Mouse (Mus musculus): ENCODE results near the gene Tnpo2. TPM values are rescaled to one million over a fixed set of nuclear protein-coding genes. Genes with fewer than 3 reads are reported as not detected.
"Not testable (repeated sequence)": the region's sequence is repeated elsewhere in the genome, so short reads cannot be mapped to it uniquely, and the experiment has no call there.

Tnpo2 gene
- total RNA-seq, 2 experiments from 2014 or later = 170 to 175 TPM

- TF ChIP-seq CTCF (conservative IDR thresholded peaks at IDR 0.05) = no peak
Measured at GRCm38 (mm10) chr8:85067982-85068381, 31.3 kb downstream of the Tnpo2 start, which contains the start of gene Gm5741. Gene Gm5741, minus strand, starts transcription at chr8:85067982.

DNA sequence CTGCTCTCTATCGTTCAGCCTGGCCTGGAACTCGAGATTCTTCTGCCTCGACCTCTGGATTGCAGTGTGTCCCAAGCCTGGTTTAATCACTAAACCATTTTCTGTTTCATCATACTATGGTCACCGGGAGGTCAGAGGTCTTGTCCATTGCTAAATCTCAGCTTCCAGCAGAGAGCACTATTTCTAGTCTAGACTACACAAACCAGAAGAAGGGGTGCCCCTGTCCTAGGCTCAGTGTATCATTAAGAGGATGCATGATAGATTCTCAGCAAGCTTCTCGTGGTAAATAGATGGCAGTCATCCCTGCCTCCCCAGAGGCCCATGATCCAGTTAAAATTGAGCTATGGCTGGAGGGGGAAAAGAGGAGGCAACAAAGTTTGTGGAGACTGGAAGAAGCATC lies 34.3 kb downstream of the Tnpo2 start:
- Histone ChIP-seq H3K4me3 (peak overlapping the region; percentile 92), H3K27ac (peak overlapping the region; percentile 93)
- TF ChIP-seq CTCF (conservative IDR thresholded peaks at IDR 0.05) = no peak
- DNase-seq (ENCODE audit: low spot score in 2 of 2) = no peak

More at GRCm38 (mm10) chr8:85067982-85068381, 31.3 kb downstream of the Tnpo2 start, which contains the start of gene Gm5741:
- Histone ChIP-seq H3K4me3 (no peak within 1 kb of the TSS), H3K27ac (no peak within 1 kb of the TSS)
- no peak for DNase-seq (ENCODE audit: low spot score in 2 of 2)

GRCm38 (mm10) chr8:85071514-85072281 lies 35.0 kb downstream of the Tnpo2 start, which contains the start of gene Dhps:
Gene Dhps, plus strand, starts transcription at chr8:85071757.
- Histone ChIP-seq H3K27ac (peak within 1 kb of the TSS; percentile 93), H3K4me3 (peak within 1 kb of the TSS; percentile 92)
- peak; percentile 88 to 92 for DNase-seq (ENCODE audit: low spot score in 2 of 2)
- TF ChIP-seq CTCF (conservative IDR thresholded peaks at IDR 0.05) = peak; percentile 43

DNA sequence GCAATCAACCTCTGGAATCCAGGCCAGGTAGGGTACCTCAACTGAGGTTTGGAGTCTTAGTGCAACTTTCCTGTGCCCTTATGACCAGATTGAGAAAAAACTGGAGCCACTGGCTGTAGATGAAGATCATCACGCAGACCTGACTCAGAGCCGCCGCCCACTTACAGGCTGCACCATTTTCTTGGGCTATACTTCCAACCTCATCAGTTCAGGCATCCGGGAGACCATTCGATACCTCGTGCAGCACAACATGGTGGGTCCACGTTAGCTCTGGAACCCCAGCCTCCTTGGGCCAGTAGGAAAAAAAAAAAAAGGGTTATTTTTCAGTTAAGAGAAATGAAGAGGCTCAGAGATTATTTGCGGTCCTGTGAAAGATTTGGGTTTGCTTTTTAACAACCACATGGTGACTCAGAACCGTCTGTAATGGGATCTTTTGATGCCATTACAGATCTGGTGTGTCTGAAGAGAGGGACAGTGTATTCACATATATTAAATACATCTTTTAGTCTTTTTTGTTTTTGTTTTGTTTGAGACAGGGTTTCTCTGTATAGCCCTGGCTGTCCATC lies 35.7 kb downstream of the Tnpo2 start:
- no peak for DNase-seq (ENCODE audit: low spot score in 2 of 2)
- no peak for TF ChIP-seq CTCF (conservative IDR thresholded peaks at IDR 0.05)
- Histone ChIP-seq H3K27ac (peak overlapping the region; percentile 93), H3K4me3 (peak overlapping the region; percentile 92)

- no peak for TF ChIP-seq CTCF (conservative IDR thresholded peaks at IDR 0.05)
Measured at GRCm38 (mm10) chr8:85073041-85073612, 36.4 kb downstream of the Tnpo2 start.

DNA sequence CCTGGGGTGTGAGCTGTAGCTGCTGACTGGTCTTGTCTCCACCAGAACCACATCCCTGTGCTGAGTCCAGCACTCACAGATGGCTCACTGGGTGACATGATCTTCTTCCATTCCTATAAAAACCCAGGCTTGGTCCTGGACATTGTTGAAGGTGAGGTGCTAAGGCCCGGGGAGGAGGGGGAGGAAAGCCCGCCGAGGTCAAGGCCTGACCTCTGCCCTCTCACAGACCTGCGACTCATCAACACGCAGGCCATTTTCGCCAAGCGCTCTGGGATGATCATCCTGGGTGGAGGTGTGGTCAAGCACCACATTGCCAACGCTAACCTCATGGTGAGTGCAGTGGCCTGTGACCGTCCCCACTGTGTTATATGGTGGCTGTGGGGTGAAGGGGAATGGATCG lies 37.5 kb downstream of the Tnpo2 start:
- Histone ChIP-seq H3K27ac (no peak overlapping the region), H3K4me3 (no peak overlapping the region)
- TF ChIP-seq CTCF (conservative IDR thresholded peaks at IDR 0.05) = no peak
- DNase-seq (ENCODE audit: low spot score in 2 of 2) = no peak

More at GRCm38 (mm10) chr8:85073041-85073612, 36.4 kb downstream of the Tnpo2 start:
- no peak for DNase-seq (ENCODE audit: low spot score in 2 of 2)
- H3K27ac ChIP-seq = 0 out of 2 replicates have a peak overlapping the region, but pooled peaks have one; percentile 1
- no peak overlapping the region for H3K4me3 ChIP-seq

DNA sequence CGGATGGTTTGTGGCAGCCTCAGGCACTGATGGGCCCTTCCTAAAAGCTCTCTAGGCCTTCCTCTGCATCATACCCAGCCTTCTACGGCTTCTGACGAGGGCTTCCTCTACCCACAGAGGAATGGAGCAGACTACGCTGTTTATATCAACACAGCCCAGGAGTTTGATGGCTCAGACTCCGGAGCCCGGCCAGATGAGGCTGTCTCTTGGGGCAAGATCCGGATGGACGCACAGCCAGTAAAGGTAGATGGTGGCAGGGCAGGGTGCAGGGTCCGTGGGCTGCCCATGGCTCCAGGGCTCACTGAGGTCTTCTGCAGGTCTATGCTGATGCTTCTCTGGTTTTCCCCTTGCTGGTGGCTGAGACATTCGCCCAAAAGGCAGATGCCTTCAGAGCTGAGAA lies 37.9 kb downstream of the Tnpo2 start:
- no peak overlapping the region for H3K4me3 ChIP-seq
- no peak for TF ChIP-seq CTCF (conservative IDR thresholded peaks at IDR 0.05)
- H3K27ac ChIP-seq = no peak overlapping the region
- no peak for DNase-seq (ENCODE audit: low spot score in 2 of 2)

- Histone ChIP-seq H3K4me3 (no peak overlapping the region), H3K27ac (no peak overlapping the region)
- peak; percentile 73 for TF ChIP-seq CTCF (conservative IDR thresholded peaks at IDR 0.05)
- peak in 1 of 2 experiments; percentile 56 for DNase-seq (ENCODE audit: low spot score in 2 of 2)
Measured at GRCm38 (mm10) chr8:85076001-85076400, 39.3 kb downstream of the Tnpo2 start.

DNA sequence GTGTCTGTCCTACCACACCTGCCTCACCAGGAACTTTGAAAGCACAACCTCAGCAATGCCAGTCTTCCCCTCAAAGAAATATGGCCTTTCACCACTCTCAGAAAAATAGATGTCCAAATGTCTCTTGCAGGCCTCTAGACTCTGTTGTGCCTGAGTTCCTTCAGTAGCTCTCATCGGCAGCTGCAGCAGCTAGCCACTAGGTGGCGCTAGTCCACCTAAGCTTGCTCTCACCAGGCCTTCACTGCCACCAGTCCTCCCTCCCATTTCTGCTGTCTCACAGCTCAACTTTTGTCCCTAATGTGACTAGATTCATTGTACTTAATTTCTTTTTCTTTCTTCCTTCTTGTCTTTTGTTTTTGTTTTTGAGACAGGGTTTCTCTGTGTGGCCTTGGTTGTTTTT lies 40.3 kb downstream of the Tnpo2 start:
- peak; percentile 99 for TF ChIP-seq CTCF (conservative IDR thresholded peaks at IDR 0.05)
- DNase-seq (ENCODE audit: low spot score in 2 of 2) = peak; percentile 83 to 85
- Histone ChIP-seq H3K4me3 (no peak overlapping the region), H3K27ac (peak overlapping the region; percentile 7; the same call in 1 of the 2 replicates)

DNA sequence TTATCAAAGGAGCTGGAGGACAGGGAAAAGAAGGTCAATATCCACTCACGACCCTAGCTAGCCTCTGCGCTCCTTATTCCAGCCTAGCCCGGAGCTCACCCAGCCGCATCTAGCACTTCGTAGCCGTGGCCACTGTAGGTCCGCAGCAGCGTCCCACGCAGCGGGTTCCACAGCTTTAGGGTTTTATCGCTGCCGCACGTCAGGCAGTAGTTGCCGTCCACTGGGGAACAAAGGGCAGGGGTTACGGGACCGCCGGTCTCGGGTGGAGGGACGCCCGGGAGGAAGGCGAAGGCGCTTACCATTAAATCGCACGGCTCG lies 43.5 kb downstream of the Tnpo2 start:
- no peak for TF ChIP-seq CTCF (conservative IDR thresholded peaks at IDR 0.05)
- Histone ChIP-seq H3K27ac (peak overlapping the region; percentile 95), H3K4me3 (peak overlapping the region; percentile 94)
- no peak for DNase-seq (ENCODE audit: low spot score in 2 of 2)

DNA sequence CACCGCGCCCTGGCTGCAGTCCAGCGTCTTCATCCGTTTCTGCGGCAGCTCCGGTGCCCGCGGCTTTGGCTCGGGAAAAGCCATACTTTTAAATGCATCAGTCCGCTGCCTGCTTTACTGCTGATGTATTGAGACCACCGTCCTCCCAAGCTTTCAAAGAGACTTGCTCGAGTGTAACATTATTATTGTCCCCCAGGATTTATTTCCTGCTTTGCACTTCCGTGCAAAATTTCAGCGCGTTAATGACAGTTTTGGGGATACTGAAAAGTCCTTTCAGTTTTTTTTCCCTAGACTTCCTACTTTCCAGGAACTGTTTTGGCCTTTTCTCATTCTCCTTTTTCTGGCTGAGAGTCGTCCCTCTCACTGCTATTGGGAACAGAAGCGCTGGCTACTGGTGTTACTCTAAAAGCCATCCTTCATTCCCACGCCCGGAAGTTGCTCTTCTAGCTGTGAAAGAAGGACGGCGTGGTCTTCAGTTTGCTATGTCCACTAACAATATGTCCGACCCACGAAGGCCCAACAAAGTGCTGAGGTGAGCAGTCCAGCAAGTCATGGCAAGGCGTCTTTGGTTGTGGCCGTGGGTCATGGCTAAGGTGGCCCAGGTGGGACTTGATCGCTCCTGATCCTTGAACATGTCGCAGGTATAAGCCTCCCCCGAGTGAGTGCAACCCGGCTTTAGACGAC lies 44.0 kb downstream of the Tnpo2 start, which contains the start of gene Wdr83os:
Wdr83os (plus strand) TSS at position 209 of the 684 bp plus-strand sequence.
- H3K4me3 ChIP-seq = peak within 1 kb of the TSS; percentile 94
- peak in 1 of 2 experiments; percentile 57 for DNase-seq (ENCODE audit: low spot score in 2 of 2)
- no peak for TF ChIP-seq CTCF (conservative IDR thresholded peaks at IDR 0.05)

DNA sequence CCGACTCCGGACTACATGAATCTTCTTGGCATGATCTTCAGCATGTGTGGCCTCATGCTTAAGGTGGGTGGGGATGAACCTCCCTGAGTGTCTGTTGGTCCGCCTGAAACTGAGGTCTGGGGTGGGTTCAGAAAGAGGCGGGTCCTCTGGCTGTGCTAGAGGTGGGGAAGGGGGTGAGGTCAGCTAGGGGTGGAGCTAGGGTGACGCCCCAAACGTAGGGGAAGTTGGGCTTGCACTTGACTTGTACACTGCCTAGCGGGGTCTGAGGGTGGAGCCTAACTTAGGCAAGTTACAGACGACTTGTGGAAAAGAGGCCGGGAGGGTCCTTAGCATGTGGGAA lies 44.5 kb downstream of the Tnpo2 start, which contains the start of gene Wdr83:
Wdr83 (minus strand) TSS at position 91 of the 340 bp plus-strand sequence.
- no peak for DNase-seq (ENCODE audit: low spot score in 2 of 2)
- peak within 1 kb of the TSS; percentile 95 for H3K27ac ChIP-seq
- no peak for TF ChIP-seq CTCF (conservative IDR thresholded peaks at IDR 0.05)
- H3K4me3 ChIP-seq = peak within 1 kb of the TSS; percentile 94

More for the DNA sequence above, 44.0 kb downstream of the Tnpo2 start, which contains the start of gene Wdr83os:
- H3K27ac ChIP-seq = peak within 1 kb of the TSS; percentile 95

DNA sequence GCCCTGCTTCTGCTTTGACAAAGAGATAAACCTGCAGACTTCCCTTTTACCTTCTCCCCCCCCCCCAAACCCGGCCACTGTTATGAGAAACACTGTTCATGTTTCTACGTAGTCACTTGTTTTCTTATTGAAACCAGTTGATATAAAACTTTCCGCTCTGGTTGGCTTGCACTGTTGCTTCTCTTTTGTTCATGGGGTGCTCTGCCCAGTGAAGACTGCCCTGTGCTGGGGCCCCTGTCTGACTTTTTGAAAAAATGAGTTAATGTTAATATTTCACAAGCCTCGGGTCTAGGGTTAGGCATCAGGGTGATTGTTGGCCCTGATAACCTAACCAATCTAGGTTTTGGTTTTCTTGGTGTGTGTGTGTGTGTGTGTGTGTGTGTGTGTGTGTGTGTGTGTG lies 45.5 kb downstream of the Tnpo2 start:
- DNase-seq (ENCODE audit: low spot score in 2 of 2); H3K4me3 ChIP-seq; H3K27ac ChIP-seq: not testable (repeated sequence)

All from layer of hippocampus, adult 2 months (tissue).